Mouse (Mus musculus) granulocyte monocyte progenitor cell, adult 5-6 weeks (primary cell): ENCODE data around the gene Gnmt. TPM values are rescaled to one million over a fixed set of nuclear protein-coding genes. Genes with fewer than 3 reads are reported as not detected.

Source experiments
- ATAC-seq: replicated peaks from 2 replicates; pipeline ENCODE4 v1.8.0; 2016; ENCODE audit warnings: mild to moderate bottlenecking, moderate TSS enrichment, inconsistent platforms; ENCODE audit not compliant: poor library complexity, severe bottlenecking
- total RNA-seq, 2 experiments: library from RNA; stranded (forward) in 1 of 2; stranded (reverse) in 1 of 2; fragments of 200-712, 200-1000 nt in 1 of 2; fragments of >200 nt in 1 of 2; fragmentation: Nextera tagmentation in 1 of 2; gene quantifications; 2 replicates each; pipeline ENCODE4 v1.2.3; 2014 to 2017

The Gnmt gene
- total RNA-seq, 2 experiments from 2014 or later, result not detected

DNA sequence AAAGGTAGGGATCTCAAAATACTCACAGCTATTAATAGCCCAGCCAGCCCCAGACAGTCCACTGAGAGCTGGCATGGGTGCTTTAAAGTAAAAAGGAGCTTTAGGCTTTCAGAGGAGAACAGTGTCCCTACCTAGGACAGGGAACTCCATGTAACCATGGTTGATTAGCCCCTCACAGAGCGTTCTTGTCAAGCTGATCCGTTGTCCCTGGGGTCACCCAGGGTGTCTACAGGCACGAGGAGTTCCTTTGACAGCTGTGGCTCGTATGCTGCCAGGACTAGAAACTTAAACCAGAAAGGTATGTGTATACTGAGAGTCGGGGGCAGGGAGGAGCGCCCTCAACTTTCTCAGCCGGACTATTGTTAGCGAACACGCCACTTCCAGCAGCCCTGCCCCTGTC is 50.1 kb downstream of the Gnmt start:
- no peak for ATAC-seq

GRCm38 (mm10) chr17:46678416-46678815 is 50.6 kb downstream of the Gnmt start, which contains the start of gene Mea1:
Mea1 (plus strand) TSS chr17:46678793.
- ATAC-seq, result no peak

Other genes starting within 250 kb of the Gnmt start
- gene Ttbk1, start 241.5 kb downstream of the Gnmt start, total RNA-seq (2014; fragmentation: Nextera tagmentation), result 0.09 TPM in 1 of 2 replicates, not detected in the other
- not detected in 2 replicates for gene Ttbk1, start 241.5 kb downstream of the Gnmt start, total RNA-seq (2017)
- 33.1 and 50.1 TPM in 2 replicates for gene Dnph1, start 232.5 kb downstream of the Gnmt start, total RNA-seq (2014; fragmentation: Nextera tagmentation)
- gene Dnph1, start 232.5 kb downstream of the Gnmt start, total RNA-seq (2017), result 18.8 and 25.8 TPM in 2 replicates
- 14.2 and 34.8 TPM in 2 replicates for gene Cul9, start 182.8 kb downstream of the Gnmt start, total RNA-seq (2014; fragmentation: Nextera tagmentation)
- 7.5 and 8.9 TPM in 2 replicates for gene Cul9, start 182.8 kb downstream of the Gnmt start, total RNA-seq (2017)
- 27.4 and 42.7 TPM in 2 replicates for gene Srf, start 173.0 kb downstream of the Gnmt start, total RNA-seq (2014; fragmentation: Nextera tagmentation)
- 29.6 and 47.7 TPM in 2 replicates for gene Srf, start 173.0 kb downstream of the Gnmt start, total RNA-seq (2017)
- 3.6 and 4.3 TPM in 2 replicates for gene Ptk7, start 99.7 kb downstream of the Gnmt start, total RNA-seq (2014; fragmentation: Nextera tagmentation)
- gene Ptk7, start 99.7 kb downstream of the Gnmt start, total RNA-seq (2017), result 3.7 and 3.8 TPM in 2 replicates
- gene Klc4, start 83.1 kb downstream of the Gnmt start, total RNA-seq (2014; fragmentation: Nextera tagmentation), result 5.6 and 8.5 TPM in 2 replicates
- 7.9 and 11.5 TPM in 2 replicates for gene Klc4, start 83.1 kb downstream of the Gnmt start, total RNA-seq (2017)
- 106 and 113 TPM in 2 replicates for gene Mrpl2, start 82.9 kb downstream of the Gnmt start, total RNA-seq (2014; fragmentation: Nextera tagmentation)
- gene Mrpl2, start 82.9 kb downstream of the Gnmt start, total RNA-seq (2017), result 103 and 133 TPM in 2 replicates
- 16.8 and 21.6 TPM in 2 replicates for gene Cul7, start 78.8 kb downstream of the Gnmt start, total RNA-seq (2014; fragmentation: Nextera tagmentation)
- gene Cul7, start 78.8 kb downstream of the Gnmt start, total RNA-seq (2017), result 10.0 and 13.2 TPM in 2 replicates
- gene Rrp36, start 54.8 kb downstream of the Gnmt start, total RNA-seq (2014; fragmentation: Nextera tagmentation), result 15.7 and 21.3 TPM in 2 replicates
- gene Rrp36, start 54.8 kb downstream of the Gnmt start, total RNA-seq (2017), result 48.2 and 66.9 TPM in 2 replicates
- gene Mea1, start 50.4 kb downstream of the Gnmt start, total RNA-seq (2014; fragmentation: Nextera tagmentation), result 56.5 and 76.8 TPM in 2 replicates
- 73.8 and 82.4 TPM in 2 replicates for gene Mea1, start 50.4 kb downstream of the Gnmt start, total RNA-seq (2017)
- 62.5 and 77.9 TPM in 2 replicates for gene Klhdc3, start 48.3 kb downstream of the Gnmt start, total RNA-seq (2014; fragmentation: Nextera tagmentation)
- 26.8 and 30.9 TPM in 2 replicates for gene Klhdc3, start 48.3 kb downstream of the Gnmt start, total RNA-seq (2017)
- 48.7 and 49.3 TPM in 2 replicates for gene Ppp2r5d, start 24.1 kb downstream of the Gnmt start, total RNA-seq (2014; fragmentation: Nextera tagmentation)
- 45.9 and 57.1 TPM in 2 replicates for gene Ppp2r5d, start 24.1 kb downstream of the Gnmt start, total RNA-seq (2017)
- 9.7 and 22.9 TPM in 2 replicates for gene Pex6, start 17.7 kb downstream of the Gnmt start, total RNA-seq (2014; fragmentation: Nextera tagmentation)
- 11.3 and 13.2 TPM in 2 replicates for gene Pex6, start 17.7 kb downstream of the Gnmt start, total RNA-seq (2017)
- 68.6 and 80.8 TPM in 2 replicates for gene Cnpy3, start 23.0 kb upstream of the Gnmt start, total RNA-seq (2014; fragmentation: Nextera tagmentation)
- gene Cnpy3, start 23.0 kb upstream of the Gnmt start, total RNA-seq (2017), result 100 and 121 TPM in 2 replicates
- gene Ptcra, start 34.5 kb upstream of the Gnmt start, total RNA-seq (2014; fragmentation: Nextera tagmentation), result 1.3 TPM in 1 of 2 replicates, not detected in the other
- not detected in 2 replicates for gene Ptcra, start 34.5 kb upstream of the Gnmt start, total RNA-seq (2017)
- gene 2310039H08Rik, start 43.5 kb upstream of the Gnmt start, total RNA-seq (2014; fragmentation: Nextera tagmentation), result 18.0 and 37.9 TPM in 2 replicates
- gene 2310039H08Rik, start 43.5 kb upstream of the Gnmt start, total RNA-seq (2017), result 21.5 and 26.9 TPM in 2 replicates
- gene Rpl7l1, start 53.5 kb upstream of the Gnmt start, total RNA-seq (2014; fragmentation: Nextera tagmentation), result 77.5 and 102 TPM in 2 replicates
- gene Rpl7l1, start 53.5 kb upstream of the Gnmt start, total RNA-seq (2017), result 153 and 206 TPM in 2 replicates
- 24.6 and 25.8 TPM in 2 replicates for gene Bicral, start 129.3 kb upstream of the Gnmt start, total RNA-seq (2014; fragmentation: Nextera tagmentation)
- gene Bicral, start 129.3 kb upstream of the Gnmt start, total RNA-seq (2017), result 9.0 and 11.7 TPM in 2 replicates
- gene Tbcc, start 161.5 kb upstream of the Gnmt start, total RNA-seq (2014; fragmentation: Nextera tagmentation), result 7.9 and 11.4 TPM in 2 replicates
- gene Tbcc, start 161.5 kb upstream of the Gnmt start, total RNA-seq (2017), result 9.1 and 14.0 TPM in 2 replicates
- not detected in 2 replicates for gene Prph2, start 181.3 kb upstream of the Gnmt start, total RNA-seq (2014; fragmentation: Nextera tagmentation)
- not detected in 2 replicates for gene Prph2, start 181.3 kb upstream of the Gnmt start, total RNA-seq (2017)